Mouse (Mus musculus) gastrocnemius, postnatal 25 days (tissue): ENCODE data around the gene Hoxb13. TPM values are rescaled to one million over a fixed set of nuclear protein-coding genes. Genes with fewer than 3 reads are reported as not detected.

Experiments used
- DNase-seq: peaks from one replicate; pipeline ENCODE4 v3.0.0; 2022
- long read RNA-seq, 2 experiments: library from polyadenylated mRNA; stranded (forward); transcript quantifications; one replicate each; pipeline ENCODE4 v2.0.0; 2021
- total RNA-seq, 2 experiments: library from RNA; stranded (reverse); gene quantifications; 1 replicate in 1 of 2; 2 replicates in 1 of 2; pipeline ENCODE4 v1.2.3; 2021

The Hoxb13 gene
- not detected for total RNA-seq
- long read RNA-seq, experiment 1 = 0 reads
- long read RNA-seq, experiment 2 = 0 reads

- no peak for DNase-seq
Measured at GRCm38 (mm10) chr11:96193521-96194400, at the start of gene Hoxb13. Gene Hoxb13 (plus strand): TSS chr11:96194316.

- DNase-seq = no peak
Measured at GRCm38 (mm10) chr11:96145622-96146270, 48.4 kb upstream of the Hoxb13 start.

DNA sequence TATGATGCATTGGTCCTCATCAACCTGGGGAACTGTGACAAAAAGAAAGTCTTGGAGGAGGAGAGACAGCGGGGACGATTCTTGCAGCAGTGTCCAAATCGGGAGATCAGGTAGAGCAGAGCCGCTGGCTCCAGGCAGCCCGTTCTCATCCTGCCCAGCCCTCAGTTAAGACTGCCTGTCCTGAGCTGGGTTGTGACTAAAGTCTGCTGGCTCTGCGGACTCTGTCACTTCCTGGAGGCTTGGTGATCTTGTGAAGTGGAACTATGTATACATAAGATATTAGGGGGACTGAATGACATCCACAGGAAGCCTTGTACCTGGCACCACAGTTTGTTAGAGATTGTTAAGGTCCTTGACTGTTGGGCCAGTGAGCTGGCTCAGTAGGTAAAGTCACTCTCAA lies 46.6 kb upstream of the Hoxb13 start:
- DNase-seq = no peak

DNA sequence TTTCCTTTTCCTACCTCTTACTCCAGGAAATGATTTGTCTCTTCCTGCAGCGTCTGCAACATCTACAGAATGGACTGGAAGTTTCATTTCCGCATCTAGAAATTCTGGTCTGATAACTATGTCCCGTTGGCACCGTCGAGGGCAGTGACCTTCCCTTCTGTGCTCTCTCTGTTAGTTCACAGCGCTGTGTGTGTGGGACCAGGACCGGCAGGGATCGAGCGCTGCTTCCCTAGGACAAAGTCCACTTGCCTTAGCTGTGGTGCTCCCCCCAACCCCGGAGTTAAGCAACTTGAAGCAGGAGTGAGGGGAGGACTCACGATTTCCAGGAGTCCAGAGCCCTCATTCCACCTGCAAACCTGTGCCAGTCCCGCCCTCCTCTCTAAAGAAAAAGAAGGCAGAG lies 29.3 kb upstream of the Hoxb13 start:
- DNase-seq = no peak

- DNase-seq = no peak
Measured at GRCm38 (mm10) chr11:96168125-96168524, 26.0 kb upstream of the Hoxb13 start.

GRCm38 (mm10) chr11:96169016-96169415 lies 25.1 kb upstream of the Hoxb13 start:
- DNase-seq = no peak

DNA sequence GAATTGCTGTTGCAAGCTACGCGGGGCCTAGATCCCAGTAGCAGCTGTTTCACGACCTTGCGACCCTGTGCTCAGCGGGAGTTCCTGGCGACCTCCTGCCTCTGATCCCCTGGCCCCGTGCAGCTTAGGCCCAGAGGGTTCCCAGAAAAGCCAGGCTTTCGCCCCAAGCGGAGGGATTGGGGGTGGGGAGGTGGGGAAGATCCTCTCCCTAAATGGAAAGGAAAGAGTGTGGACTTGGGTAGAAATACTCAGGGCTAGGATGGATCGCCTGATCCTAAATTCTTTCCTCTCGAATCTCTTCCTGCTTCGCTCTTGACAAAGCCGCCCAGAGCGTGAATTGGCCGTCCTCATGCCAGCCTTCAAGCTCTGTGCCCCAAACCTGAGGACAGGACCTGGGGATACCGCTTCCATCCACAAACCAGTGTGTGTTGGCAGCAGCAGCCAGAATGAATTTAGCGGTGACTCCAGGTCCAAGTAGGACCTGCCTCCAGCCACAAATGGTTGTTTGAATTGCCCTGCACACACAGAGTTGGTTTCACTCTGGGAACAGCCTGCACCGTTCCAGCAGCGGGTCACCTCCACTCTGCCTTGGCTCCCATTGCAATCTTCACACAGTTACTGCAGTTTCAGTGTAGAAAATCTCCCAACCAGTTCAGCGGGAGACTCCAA lies 23.3 kb upstream of the Hoxb13 start:
- no peak for DNase-seq

GRCm38 (mm10) chr11:96171601-96172000 lies 22.5 kb upstream of the Hoxb13 start:
- DNase-seq = no peak

GRCm38 (mm10) chr11:96172511-96173287 lies 21.4 kb upstream of the Hoxb13 start:
- DNase-seq = no peak

DNA sequence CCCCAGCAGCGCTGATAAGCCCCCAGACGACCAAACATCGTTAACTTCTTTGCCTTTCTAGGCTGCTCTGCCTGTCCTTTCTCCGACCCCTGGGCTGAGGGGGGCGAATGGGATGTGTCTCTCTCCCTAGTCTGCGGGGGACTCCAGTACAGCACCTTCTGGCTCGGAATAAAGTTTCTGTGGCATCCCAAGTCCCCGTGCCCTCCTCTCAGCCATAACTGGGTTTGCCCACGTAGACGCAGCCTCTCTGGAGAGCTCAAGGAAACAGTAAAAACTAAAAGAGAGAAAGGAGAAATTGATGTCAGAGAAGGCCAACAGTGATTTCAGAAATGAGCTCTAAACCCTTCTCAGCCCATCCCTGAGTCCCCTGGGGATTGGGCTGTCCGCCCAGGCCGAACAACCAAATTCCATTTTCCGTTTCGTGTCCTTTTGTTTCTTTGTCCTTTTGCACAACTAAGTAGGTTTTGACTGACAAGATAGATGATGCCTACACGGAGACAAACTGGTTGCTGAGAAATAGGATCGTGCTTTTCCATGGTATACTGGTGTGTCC lies 20.8 kb upstream of the Hoxb13 start:
- DNase-seq = no peak

- no peak for DNase-seq
Measured at GRCm38 (mm10) chr11:96174881-96175280, 19.2 kb upstream of the Hoxb13 start.

DNA sequence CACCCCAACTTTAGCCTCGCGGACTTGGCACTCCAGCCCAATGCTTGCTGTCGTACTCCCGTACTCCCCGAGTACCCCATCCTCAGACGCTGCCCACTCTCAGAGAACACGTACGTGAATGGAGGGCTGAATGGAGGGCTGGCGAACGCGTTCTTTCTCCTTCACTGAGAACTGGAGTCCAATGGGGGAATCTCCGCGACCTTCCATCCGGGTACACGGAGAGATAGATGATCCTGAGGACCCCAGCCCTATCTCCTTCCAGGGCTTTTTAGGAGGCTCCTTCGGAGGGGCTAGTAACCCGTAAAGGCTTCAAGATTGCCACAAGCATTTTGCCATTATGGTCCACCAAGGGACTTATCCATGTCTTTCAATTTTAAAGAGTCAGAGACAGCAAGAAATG lies 18.6 kb upstream of the Hoxb13 start:
- no peak for DNase-seq

- DNase-seq = no peak
Measured at GRCm38 (mm10) chr11:96175951-96176530, 18.1 kb upstream of the Hoxb13 start.

DNA sequence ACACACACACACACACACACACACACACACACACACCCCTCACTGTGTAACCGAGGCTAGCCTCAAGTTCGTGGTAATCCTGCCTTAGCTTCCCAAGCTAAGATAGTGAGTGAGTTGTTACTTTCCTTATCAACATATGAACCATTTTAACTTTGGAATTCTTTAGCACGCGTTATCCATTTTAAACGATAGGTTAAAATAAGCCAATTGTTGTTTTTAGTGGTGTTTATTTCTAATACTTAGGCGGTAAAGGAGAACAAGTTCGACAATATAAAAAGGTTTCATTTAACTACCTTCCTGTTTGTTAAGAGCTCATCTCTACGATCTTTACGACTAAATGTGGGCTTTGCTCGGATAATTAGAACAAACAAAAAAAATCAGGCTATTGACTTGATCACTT lies 17.3 kb upstream of the Hoxb13 start:
- no peak for DNase-seq

- no peak for DNase-seq
Measured at GRCm38 (mm10) chr11:96177546-96178174, 16.5 kb upstream of the Hoxb13 start.

DNA sequence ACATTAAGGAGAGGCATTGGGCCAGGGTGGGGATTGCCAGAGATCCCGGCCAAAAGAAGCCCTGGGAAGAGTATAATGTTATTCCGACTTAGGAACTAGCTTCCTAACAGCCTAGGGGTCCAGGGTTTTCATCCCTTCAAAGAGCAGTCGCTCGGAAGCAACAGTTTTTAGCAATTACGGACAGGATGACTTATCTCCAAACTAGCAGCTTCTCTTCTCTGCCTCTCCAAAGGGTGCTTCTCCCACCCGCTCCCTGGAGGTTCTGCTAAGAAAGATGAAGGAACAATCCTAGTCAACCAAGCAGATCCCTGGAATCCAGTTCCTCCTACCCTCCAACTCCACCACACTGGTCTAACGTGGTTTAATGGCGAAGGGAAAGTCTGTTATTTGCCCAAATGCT lies 15.8 kb upstream of the Hoxb13 start:
- DNase-seq = no peak

GRCm38 (mm10) chr11:96178911-96179503 lies 15.1 kb upstream of the Hoxb13 start:
- DNase-seq = no peak

DNA sequence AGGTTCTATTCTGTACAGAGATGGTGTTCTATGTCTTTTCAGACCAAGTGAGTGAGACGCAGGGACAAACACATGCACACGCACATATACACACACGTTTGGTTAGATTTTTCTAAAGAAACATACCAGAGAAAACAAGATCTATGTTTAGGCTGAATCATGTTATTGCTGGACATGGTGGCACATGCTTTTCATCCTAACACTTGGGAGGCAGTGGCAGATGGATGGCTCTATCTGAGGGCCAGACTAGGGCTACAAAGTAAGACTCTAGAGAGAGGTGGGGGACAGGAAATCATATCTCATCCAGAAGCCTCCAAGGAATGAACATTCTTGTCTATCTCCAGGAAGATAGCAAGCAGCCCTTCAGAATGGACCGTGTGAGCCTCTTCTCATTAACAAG lies 13.1 kb upstream of the Hoxb13 start:
- DNase-seq = no peak

- no peak for DNase-seq
Measured at GRCm38 (mm10) chr11:96184233-96184632, 9.9 kb upstream of the Hoxb13 start.

DNA sequence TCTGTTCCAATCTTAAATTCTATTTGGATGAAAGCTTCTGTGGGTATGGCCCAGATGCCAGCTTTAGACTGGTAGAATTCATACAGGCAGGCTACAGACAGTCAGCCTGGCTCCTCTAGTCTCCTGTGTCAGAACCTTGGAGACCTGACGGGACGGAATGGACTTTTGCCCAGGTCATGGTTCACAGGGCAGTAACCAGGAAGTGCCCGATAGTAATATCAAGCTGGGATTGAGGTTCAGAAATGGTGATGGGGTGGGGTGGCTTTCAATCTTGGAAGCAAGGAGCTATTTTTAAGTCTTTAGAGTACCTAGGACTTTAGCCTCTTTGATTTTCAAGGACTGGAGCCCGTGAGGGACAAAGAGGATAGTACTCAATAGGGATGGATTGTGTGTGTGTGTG lies 6.8 kb upstream of the Hoxb13 start:
- no peak for DNase-seq
